Mouse (Mus musculus): ENCODE data around the gene Fzd4. TPM values are rescaled to one million over a fixed set of nuclear protein-coding genes. Genes with fewer than 3 reads are reported as not detected.

Fzd4 gene
- polyA plus RNA-seq, 1 experiment from 2014 or later: 15.6 TPM

- 4% methylated on average over 51 of the region's 52 CpGs for WGBS
- ATAC-seq (replicated peaks; ENCODE audit: insufficient number of reproducible peaks, low FRiP score, low TSS enrichment, low read depth) (peak; percentile 81), DNase-seq (ENCODE audit: low spot score) (peak; percentile 82)
- Histone ChIP-seq H3K27ac (replicated peaks; ENCODE audit: low read depth, low read length) (peak overlapping the region; percentile 72), H3K36me3 (replicated peaks; ENCODE audit: control insufficient read depth, insufficient read depth, low read depth, low read length) (peaks cover 2% of the 10 kb centered on the region), H3K4me1 (ENCODE audit: control insufficient read depth, insufficient read depth, low read length) (peaks cover 6% of the 10 kb centered on the region; the same call in 1 of the 2 replicates), H3K4me2 (ENCODE audit: low read depth, low read length) (peak overlapping the region; percentile 94), H3K4me3 (ENCODE audit: low read depth, low read length) (peak overlapping the region; percentile 75), H3K9ac (replicated peaks; ENCODE audit: low read length) (peak overlapping the region; percentile 64), H3K9me3 (replicated peaks; ENCODE audit: control insufficient read depth, low read length) (no peaks in the 10 kb centered on the region), H3K27me3 (ENCODE audit: control insufficient read depth, insufficient read depth, low read length) (no peaks in the 10 kb centered on the region)
These were observed 842 bp upstream of the Fzd4 start for GRCm38 (mm10) chr7:89403053-89403972.

GRCm38 (mm10) chr7:89404734-89405440, 732 bp downstream of the Fzd4 start:
- WGBS: 1% methylated on average over 35 of the region's 35 CpGs
- H3K4me2 ChIP-seq (ENCODE audit: low read depth, low read length): peak overlapping the region; percentile 94
- peaks cover 2% of the 10 kb centered on the region for H3K36me3 ChIP-seq (replicated peaks; ENCODE audit: control insufficient read depth, insufficient read depth, low read depth, low read length)
- H3K4me3 ChIP-seq (ENCODE audit: low read depth, low read length): peak overlapping the region; percentile 75
- peak overlapping the region; percentile 79 for H3K9ac ChIP-seq (replicated peaks; ENCODE audit: low read length)
- peaks cover 6% of the 10 kb centered on the region; the same call in 1 of the 2 replicates for H3K4me1 ChIP-seq (ENCODE audit: control insufficient read depth, insufficient read depth, low read length)
- peak; percentile 46 for DNase-seq (ENCODE audit: low spot score)
- 0 out of 2 replicates have a peak overlapping the region, but pooled peaks have one; percentile 38 for H3K27ac ChIP-seq (replicated peaks; ENCODE audit: low read depth, low read length)
- H3K27me3 ChIP-seq (ENCODE audit: control insufficient read depth, insufficient read depth, low read length): no peaks in the 10 kb centered on the region
- H3K9me3 ChIP-seq (replicated peaks; ENCODE audit: control insufficient read depth, low read length): no peaks in the 10 kb centered on the region
- no peak; the same call in 1 of the 2 replicates for ATAC-seq (replicated peaks; ENCODE audit: insufficient number of reproducible peaks, low FRiP score, low TSS enrichment, low read depth)

DNA sequence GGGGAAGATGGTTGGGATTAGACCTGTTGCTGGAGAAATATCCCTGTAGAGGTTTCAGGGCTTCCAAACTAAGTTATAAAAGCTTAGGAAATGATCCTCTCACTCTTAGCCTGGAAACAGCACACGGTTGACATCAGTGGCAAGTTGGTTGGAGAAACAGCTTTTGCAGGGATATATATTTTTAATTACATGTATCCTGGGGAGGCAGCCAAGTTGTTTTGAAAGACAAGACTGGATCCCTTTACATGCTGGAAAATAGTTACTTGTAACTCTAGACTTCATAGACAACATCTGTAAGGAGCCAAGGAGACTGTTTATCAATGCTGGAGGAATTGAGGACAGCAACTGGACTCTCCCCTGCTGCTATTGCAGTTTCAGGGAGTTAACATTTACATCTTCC, 1.9 kb downstream of the Fzd4 start:
- no peak overlapping the region for H3K27ac ChIP-seq (replicated peaks; ENCODE audit: low read depth, low read length)
- ATAC-seq (replicated peaks; ENCODE audit: insufficient number of reproducible peaks, low FRiP score, low TSS enrichment, low read depth) (no peak), DNase-seq (ENCODE audit: low spot score) (no peak)
- H3K36me3 ChIP-seq (replicated peaks; ENCODE audit: control insufficient read depth, insufficient read depth, low read depth, low read length): peaks cover 2% of the 10 kb centered on the region
- 48% methylated on average over 1 of the region's 1 CpGs for WGBS
- peak overlapping the region; percentile 31 for H3K4me3 ChIP-seq (ENCODE audit: low read depth, low read length)
- H3K4me2 ChIP-seq (ENCODE audit: low read depth, low read length): peak overlapping the region; percentile 33
- H3K9ac ChIP-seq (replicated peaks; ENCODE audit: low read length): peak overlapping the region; percentile 28; the same call in 1 of the 2 replicates
- H3K4me1 ChIP-seq (ENCODE audit: control insufficient read depth, insufficient read depth, low read length): peaks cover 6% of the 10 kb centered on the region; the same call in 1 of the 2 replicates
- H3K27me3 ChIP-seq (ENCODE audit: control insufficient read depth, insufficient read depth, low read length): no peaks in the 10 kb centered on the region
- no peaks in the 10 kb centered on the region for H3K9me3 ChIP-seq (replicated peaks; ENCODE audit: control insufficient read depth, low read length)

DNA sequence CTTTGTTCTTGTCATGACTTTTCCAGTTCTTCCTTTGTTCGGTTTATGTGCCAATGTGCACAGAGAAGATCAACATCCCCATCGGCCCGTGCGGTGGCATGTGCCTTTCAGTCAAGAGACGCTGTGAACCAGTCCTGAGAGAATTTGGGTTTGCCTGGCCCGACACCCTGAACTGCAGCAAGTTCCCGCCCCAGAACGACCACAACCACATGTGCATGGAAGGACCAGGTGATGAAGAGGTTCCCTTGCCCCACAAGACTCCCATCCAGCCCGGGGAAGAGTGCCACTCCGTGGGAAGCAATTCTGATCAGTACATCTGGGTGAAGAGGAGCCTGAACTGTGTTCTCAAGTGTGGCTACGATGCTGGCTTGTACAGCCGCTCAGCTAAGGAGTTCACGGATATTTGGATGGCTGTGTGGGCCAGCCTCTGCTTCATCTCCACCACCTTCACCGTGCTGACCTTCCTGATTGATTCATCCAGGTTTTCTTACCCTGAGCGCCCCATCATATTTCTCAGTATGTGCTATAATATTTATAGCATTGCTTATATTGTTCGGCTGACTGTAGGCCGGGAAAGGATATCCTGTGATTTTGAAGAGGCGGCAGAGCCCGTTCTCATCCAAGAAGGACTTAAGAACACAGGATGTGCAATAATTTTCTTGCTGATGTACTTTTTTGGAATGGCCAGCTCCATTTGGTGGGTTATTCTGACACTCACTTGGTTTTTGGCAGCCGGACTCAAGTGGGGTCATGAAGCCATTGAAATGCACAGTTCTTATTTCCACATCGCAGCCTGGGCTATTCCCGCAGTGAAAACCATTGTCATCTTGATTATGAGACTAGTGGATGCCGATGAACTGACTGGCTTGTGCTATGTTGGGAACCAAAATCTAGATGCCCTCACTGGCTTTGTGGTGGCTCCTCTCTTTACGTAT, 3.1 kb downstream of the Fzd4 start:
- H3K27ac ChIP-seq (replicated peaks; ENCODE audit: low read depth, low read length): no peak overlapping the region
- H3K9ac ChIP-seq (replicated peaks; ENCODE audit: low read length): no peak overlapping the region
- H3K4me3 ChIP-seq (ENCODE audit: low read depth, low read length): peak overlapping the region; percentile 11; the same call in 1 of the 2 replicates
- ATAC-seq (replicated peaks; ENCODE audit: insufficient number of reproducible peaks, low FRiP score, low TSS enrichment, low read depth) (no peak), DNase-seq (ENCODE audit: low spot score) (no peak)
- H3K27me3 ChIP-seq (ENCODE audit: control insufficient read depth, insufficient read depth, low read length): no peaks in the 10 kb centered on the region
- peak overlapping the region; percentile 2; the same call in 1 of the 2 replicates for H3K4me2 ChIP-seq (ENCODE audit: low read depth, low read length)
- H3K36me3 ChIP-seq (replicated peaks; ENCODE audit: control insufficient read depth, insufficient read depth, low read depth, low read length): peaks cover 2% of the 10 kb centered on the region
- H3K9me3 ChIP-seq (replicated peaks; ENCODE audit: control insufficient read depth, low read length): no peaks in the 10 kb centered on the region
- H3K4me1 ChIP-seq (ENCODE audit: control insufficient read depth, insufficient read depth, low read length): peaks cover 4% of the 10 kb centered on the region; the same call in 1 of the 2 replicates
- 88% methylated on average over 24 of the region's 24 CpGs for WGBS

- ATAC-seq (replicated peaks; ENCODE audit: insufficient number of reproducible peaks, low FRiP score, low TSS enrichment, low read depth): no peak
- no peak overlapping the region for H3K9ac ChIP-seq (replicated peaks; ENCODE audit: low read length)
- H3K4me1 ChIP-seq (ENCODE audit: control insufficient read depth, insufficient read depth, low read length): peaks cover 2% of the 10 kb centered on the region; the same call in 1 of the 2 replicates
- H3K36me3 ChIP-seq (replicated peaks; ENCODE audit: control insufficient read depth, insufficient read depth, low read depth, low read length): peaks cover 2% of the 10 kb centered on the region
- no peak overlapping the region for H3K4me3 ChIP-seq (ENCODE audit: low read depth, low read length)
- 82% methylated on average over 4 of the region's 4 CpGs for WGBS
- H3K27ac ChIP-seq (replicated peaks; ENCODE audit: low read depth, low read length): no peak overlapping the region
- no peaks in the 10 kb centered on the region for H3K27me3 ChIP-seq (ENCODE audit: control insufficient read depth, insufficient read depth, low read length)
- no peaks in the 10 kb centered on the region for H3K9me3 ChIP-seq (replicated peaks; ENCODE audit: control insufficient read depth, low read length)
- no peak overlapping the region for H3K4me2 ChIP-seq (ENCODE audit: low read depth, low read length)
- no peak for DNase-seq (ENCODE audit: low spot score)
These were observed 6.1 kb downstream of the Fzd4 start for GRCm38 (mm10) chr7:89410294-89410693.

DNA sequence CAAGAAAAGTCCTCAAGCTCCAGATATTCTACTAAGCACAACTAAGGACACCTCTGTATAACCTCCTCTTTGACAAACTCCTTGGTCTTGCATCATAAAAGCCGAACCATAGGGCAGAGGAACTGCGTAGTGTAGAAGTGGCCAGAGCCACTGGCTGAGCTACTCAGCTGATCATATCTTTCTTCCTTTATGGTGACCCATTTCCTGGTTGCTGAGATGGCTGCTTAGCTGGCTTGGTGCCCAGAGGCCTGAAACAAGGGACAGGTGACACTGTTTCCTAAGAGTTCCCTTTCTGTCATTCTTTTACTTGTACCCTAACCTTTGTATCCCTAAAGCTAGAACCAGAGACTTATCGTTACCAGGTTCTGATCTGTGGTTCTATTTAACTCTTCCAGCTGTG, 7.2 kb downstream of the Fzd4 start:
- Histone ChIP-seq H3K9ac (replicated peaks; ENCODE audit: low read length) (no peak overlapping the region), H3K4me3 (ENCODE audit: low read depth, low read length) (no peak overlapping the region), H3K4me1 (ENCODE audit: control insufficient read depth, insufficient read depth, low read length) (no peaks in the 10 kb centered on the region; the same call in 1 of the 2 replicates), H3K27ac (replicated peaks; ENCODE audit: low read depth, low read length) (no peak overlapping the region), H3K36me3 (replicated peaks; ENCODE audit: control insufficient read depth, insufficient read depth, low read depth, low read length) (peaks cover 2% of the 10 kb centered on the region), H3K9me3 (replicated peaks; ENCODE audit: control insufficient read depth, low read length) (no peaks in the 10 kb centered on the region), H3K4me2 (ENCODE audit: low read depth, low read length) (no peak overlapping the region), H3K27me3 (ENCODE audit: control insufficient read depth, insufficient read depth, low read length) (no peaks in the 10 kb centered on the region)
- WGBS: 87% methylated on average over 3 of the region's 3 CpGs
- ATAC-seq (replicated peaks; ENCODE audit: insufficient number of reproducible peaks, low FRiP score, low TSS enrichment, low read depth): no peak
- DNase-seq (ENCODE audit: low spot score): no peak

GRCm38 (mm10) chr7:89412094-89412493, 7.9 kb downstream of the Fzd4 start:
- WGBS: 86% methylated on average over 7 of the region's 7 CpGs
- ATAC-seq (replicated peaks; ENCODE audit: insufficient number of reproducible peaks, low FRiP score, low TSS enrichment, low read depth): no peak
- H3K4me2 ChIP-seq (ENCODE audit: low read depth, low read length): no peak overlapping the region

More at GRCm38 (mm10) chr7:89412094-89412493, 7.9 kb downstream of the Fzd4 start:
- Histone ChIP-seq H3K9ac (replicated peaks; ENCODE audit: low read length) (no peak overlapping the region), H3K27ac (replicated peaks; ENCODE audit: low read depth, low read length) (no peak overlapping the region), H3K27me3 (ENCODE audit: control insufficient read depth, insufficient read depth, low read length) (no peaks in the 10 kb centered on the region), H3K9me3 (replicated peaks; ENCODE audit: control insufficient read depth, low read length) (no peaks in the 10 kb centered on the region), H3K4me1 (ENCODE audit: control insufficient read depth, insufficient read depth, low read length) (no peaks in the 10 kb centered on the region; the same call in 1 of the 2 replicates), H3K4me3 (ENCODE audit: low read depth, low read length) (no peak overlapping the region), H3K36me3 (replicated peaks; ENCODE audit: control insufficient read depth, insufficient read depth, low read depth, low read length) (peaks cover 2% of the 10 kb centered on the region)
- no peak for DNase-seq (ENCODE audit: low spot score)
